Mouse (Mus musculus) forebrain, embryonic 10.5 days (tissue): ENCODE data around the gene Srp68. TPM values are rescaled to one million over a fixed set of nuclear protein-coding genes. Genes with fewer than 3 reads are reported as not detected.

Experiments
- DNase-seq: peaks from one replicate; pipeline ENCODE4 v3.0.0-alpha.2; 2017; ENCODE audit warnings: low spot score; ENCODE audit errors: extremely low spot score
- H3K27ac ChIP-seq: fragments of 300-500 bp; sonication (generic); 2 replicates; pipeline ENCODE4 v1.5.1; 2016; ENCODE audit warnings: mild to moderate bottlenecking
- H3K27me3 ChIP-seq: fragments of 300-500 bp; sonication (generic); 2 replicates; pipeline ENCODE4 v1.6.1; 2016; ENCODE audit warnings: mild to moderate bottlenecking; ENCODE audit not compliant: poor library complexity, severe bottlenecking
- H3K36me3 ChIP-seq: fragments of 300-500 bp; sonication (generic); replicated peaks from 2 replicates; pipeline ENCODE4 v1.6.1; 2016; ENCODE audit warnings: mild to moderate bottlenecking, moderate library complexity
- H3K4me1 ChIP-seq: fragments of 300-500 bp; sonication (generic); 2 replicates; pipeline ENCODE4 v1.6.1; 2016
- H3K4me3 ChIP-seq: fragments of 300-500 bp; sonication (generic); 2 replicates; pipeline ENCODE4 v1.5.1; 2016; ENCODE audit warnings: mild to moderate bottlenecking, moderate library complexity
- H3K9me3 ChIP-seq: fragments of 300-500 bp; sonication (generic); 2 replicates; pipeline ENCODE4 v1.6.1; 2016; ENCODE audit warnings: mild to moderate bottlenecking, moderate library complexity
- WGBS: fragments of 180-500 bp; shearing (Covaris S2); methylation state at CpG from one replicate; pipeline ENCODE4 v1.1.7; 2016; 5-methylcytosine and 5-hydroxymethylcytosine counted together
- polyA plus RNA-seq: library from polyadenylated mRNA; unstranded; fragments of >200 nt; fragmentation: Nextera tagmentation; extraction: Ambion mirVana; gene quantifications from 2 replicates; pipeline ENCODE4 v1.2.1, GENCODE M21; 2016

Srp68 gene
- polyA plus RNA-seq = 99.3 and 105 TPM in 2 replicates

DNA sequence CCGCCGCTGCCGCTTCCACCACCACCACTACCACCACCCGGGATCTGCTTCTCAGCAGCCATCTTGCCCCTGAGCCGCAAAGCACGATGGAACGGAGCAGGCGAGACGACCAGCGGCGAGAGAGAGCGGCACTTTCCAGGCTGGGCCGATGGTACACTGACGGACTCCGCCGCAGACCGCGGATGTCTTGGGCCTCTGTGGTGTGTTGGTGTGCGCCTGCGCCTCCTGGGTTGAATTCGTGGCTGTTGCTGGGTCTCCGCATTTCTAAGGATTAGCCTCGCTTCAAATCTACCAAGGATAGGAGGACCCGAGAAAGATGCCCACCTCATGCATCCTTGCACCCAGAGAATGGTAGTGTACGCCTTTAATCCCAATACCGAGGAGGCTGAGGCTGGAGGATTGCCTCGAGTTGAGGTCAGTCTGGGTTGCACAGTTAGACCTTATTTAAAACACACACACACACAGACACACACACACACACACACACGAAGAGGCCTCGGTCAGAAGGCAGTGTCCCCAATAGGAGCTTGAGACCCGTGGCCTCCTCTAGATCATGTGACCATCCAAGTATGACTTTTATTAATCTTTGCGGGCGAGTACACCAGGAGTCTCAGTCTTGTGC lies at the start of gene Srp68:
TSS of gene Srp68 (minus strand) at position 173 of the 622 bp plus-strand sequence.
- H3K36me3 ChIP-seq = peaks cover 34% of the 10 kb centered on the region
- peak within 1 kb of the TSS; percentile 93 for H3K27ac ChIP-seq
- H3K4me3 ChIP-seq = peak within 1 kb of the TSS; percentile 97
- no peaks in the 10 kb centered on the region for H3K27me3 ChIP-seq
- peak; percentile 91 for DNase-seq
- no peaks in the 10 kb centered on the region for H3K9me3 ChIP-seq
- H3K4me1 ChIP-seq = peaks cover 29% of the 10 kb centered on the region
- 6% methylated on average over 32 of the region's 32 CpGs for WGBS

DNA sequence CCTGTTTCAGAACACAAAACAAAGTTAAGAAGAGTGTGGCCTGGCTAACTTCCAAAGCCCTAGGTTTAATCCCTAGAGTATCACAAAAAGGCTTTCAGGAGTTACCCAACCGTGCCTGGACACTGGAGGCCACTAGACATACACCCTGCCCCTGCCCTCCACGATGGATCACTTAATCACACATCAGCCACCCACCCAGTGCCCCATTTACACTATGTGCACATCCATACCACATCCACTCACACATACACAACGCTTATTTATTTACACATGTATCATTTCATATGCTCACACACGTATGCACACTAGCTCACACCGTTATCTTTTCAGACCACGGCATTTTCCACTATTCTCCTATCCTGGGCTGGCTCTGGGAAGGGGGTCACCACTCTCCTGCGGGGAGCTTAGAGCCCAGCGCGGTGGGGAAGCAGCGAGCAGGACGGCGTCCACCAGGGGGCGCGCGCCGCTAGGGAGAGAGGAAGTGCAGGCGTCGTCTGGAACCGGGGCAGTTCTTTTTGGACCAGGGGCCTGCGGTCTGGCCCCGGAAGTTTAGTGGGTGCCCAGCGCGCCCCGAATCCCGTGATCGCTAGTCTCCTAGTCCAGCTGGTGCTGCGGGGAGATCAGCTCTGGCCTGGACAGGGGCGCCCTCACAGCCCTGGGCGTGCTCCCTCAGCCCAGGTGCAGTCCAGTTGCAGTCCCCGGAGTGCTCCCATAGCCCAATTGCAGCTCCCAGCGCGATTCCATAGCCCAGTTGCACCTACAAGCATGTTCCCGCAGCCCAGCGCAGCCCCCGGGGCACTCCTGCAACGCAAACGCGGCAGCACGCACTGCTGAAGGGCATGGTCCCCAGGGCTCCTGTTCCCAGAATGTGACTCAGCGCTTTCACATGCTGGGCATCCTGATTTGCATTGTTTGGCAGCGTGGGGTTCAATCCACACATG lies 45.0 kb upstream of the Srp68 start:
- no peaks in the 10 kb centered on the region for H3K9me3 ChIP-seq
- H3K36me3 ChIP-seq = no peaks in the 10 kb centered on the region
- peaks cover 22% of the 10 kb centered on the region for H3K27me3 ChIP-seq
- peak overlapping the region; percentile 86 for H3K27ac ChIP-seq
- H3K4me1 ChIP-seq = peaks cover 22% of the 10 kb centered on the region
- peak; percentile 86 for DNase-seq
- WGBS = 2% methylated on average over 41 of the region's 41 CpGs
- peak overlapping the region; percentile 57 for H3K4me3 ChIP-seq

DNA sequence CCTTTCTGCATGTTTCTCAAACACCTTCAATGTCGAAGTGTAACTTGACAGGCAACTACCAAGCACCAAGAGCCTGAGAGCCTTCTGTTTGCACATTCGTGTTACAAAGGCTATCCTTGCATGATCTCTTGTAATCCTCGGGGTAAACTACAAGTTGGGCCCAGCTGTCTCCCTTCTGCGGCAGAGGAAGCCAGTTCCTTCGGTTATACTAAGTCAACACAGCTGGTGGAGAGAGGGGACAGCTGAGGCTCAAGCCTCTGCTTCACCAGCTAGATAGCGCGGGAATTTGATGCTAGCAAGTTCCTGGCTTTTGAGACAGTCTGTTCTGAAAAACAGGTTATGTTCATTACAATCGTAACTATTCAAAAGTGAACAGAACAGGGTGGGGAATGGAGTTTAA lies 38.3 kb upstream of the Srp68 start:
- WGBS = 72% methylated on average over 8 of the region's 8 CpGs
- Histone ChIP-seq H3K27me3 (peaks cover 13% of the 10 kb centered on the region; the same call in 1 of the 2 replicates), H3K36me3 (no peaks in the 10 kb centered on the region), H3K4me1 (peaks cover 8% of the 10 kb centered on the region), H3K27ac (no peak overlapping the region), H3K4me3 (no peak overlapping the region), H3K9me3 (no peaks in the 10 kb centered on the region)
- no peak for DNase-seq

DNA sequence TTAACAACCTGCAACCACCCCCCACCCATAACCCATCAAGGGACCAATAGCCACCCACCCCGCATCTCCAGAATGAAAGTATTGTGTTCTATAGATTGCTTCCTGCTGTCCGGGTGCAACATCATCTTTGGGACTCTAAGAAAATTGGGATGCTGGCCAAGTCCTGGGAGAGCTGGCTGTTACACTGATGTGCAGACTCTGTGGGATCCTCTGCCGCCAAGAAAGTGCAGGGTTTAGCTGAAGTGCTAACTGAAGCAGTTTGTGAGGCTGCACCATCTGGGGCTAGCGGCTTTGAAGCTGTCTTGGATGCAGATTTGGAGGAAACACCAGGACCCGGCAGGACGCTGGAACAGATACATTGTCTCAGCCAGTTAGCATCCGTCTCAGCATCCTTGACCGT lies 37.2 kb upstream of the Srp68 start:
- Histone ChIP-seq H3K4me1 (peaks cover 15% of the 10 kb centered on the region), H3K27ac (no peak overlapping the region), H3K36me3 (no peaks in the 10 kb centered on the region), H3K9me3 (no peaks in the 10 kb centered on the region), H3K27me3 (peaks cover 13% of the 10 kb centered on the region; the same call in 1 of the 2 replicates), H3K4me3 (no peak overlapping the region)
- no peak for DNase-seq
- WGBS = 71% methylated on average over 8 of the region's 8 CpGs

DNA sequence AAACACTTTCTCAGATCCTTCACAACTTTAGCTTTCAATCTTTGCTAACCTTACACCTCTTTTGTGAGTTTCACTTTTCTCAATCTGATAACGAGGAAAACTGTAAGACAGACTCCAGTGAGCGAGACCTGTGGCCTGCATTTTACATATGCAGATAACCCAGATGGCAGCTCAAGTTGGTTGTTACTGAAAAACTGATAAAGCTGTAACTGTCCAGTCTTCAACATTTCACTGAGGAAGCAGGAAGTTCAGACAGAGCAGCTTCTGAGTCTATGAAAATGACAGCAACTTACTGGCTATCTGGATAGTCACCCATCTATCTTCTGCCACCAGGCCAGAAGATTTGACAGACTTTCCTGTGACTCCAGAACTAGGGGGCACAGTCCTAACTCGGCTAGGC lies 35.6 kb upstream of the Srp68 start:
- WGBS = 80% methylated on average over 3 of the region's 3 CpGs
- Histone ChIP-seq H3K9me3 (no peaks in the 10 kb centered on the region), H3K4me1 (peaks cover 13% of the 10 kb centered on the region), H3K36me3 (peaks cover 8% of the 10 kb centered on the region), H3K27me3 (peaks cover 13% of the 10 kb centered on the region; the same call in 1 of the 2 replicates), H3K27ac (no peak overlapping the region), H3K4me3 (no peak overlapping the region)
- no peak for DNase-seq

DNA sequence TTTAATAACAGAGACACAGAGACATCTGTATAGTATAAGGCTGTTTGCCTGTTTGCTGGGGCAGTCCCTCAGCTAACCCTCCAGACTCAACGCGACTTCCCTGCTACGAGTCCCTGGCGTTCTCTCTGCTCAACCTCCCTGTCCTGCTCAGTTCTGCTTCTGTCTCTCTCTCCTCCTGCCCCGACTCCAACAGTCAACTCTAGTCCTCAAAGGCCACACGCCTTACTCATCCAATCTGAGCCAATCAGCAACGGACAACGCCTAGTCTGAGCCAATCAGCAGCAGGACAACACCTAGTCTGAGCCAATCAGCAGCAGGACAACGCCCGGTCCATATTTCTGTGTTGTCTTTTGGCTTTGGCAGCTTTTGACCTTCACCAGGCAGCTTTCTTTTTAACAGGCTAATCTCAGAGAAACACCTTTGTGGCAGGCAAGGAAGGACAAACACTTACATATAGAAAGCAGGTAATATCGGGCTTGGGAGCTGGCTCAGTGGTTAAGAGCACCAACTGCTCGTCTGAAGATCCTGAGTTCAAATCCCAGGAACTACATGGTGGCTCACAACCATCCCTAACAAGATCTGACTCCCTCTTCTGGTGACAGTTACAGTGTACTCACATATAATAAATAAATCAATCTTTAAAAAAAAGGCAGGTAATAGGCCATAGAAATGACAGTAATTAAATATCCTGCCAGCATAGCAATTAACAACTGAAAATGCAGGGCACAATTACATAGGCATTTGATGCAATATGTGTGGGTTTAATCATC lies 33.9 kb upstream of the Srp68 start:
- H3K4me3 ChIP-seq = no peak overlapping the region
- WGBS = 92% methylated on average over 12 of the region's 12 CpGs
- no peaks in the 10 kb centered on the region for H3K9me3 ChIP-seq
- H3K36me3 ChIP-seq = peaks cover 24% of the 10 kb centered on the region
- peaks cover 13% of the 10 kb centered on the region for H3K4me1 ChIP-seq
- no peak overlapping the region for H3K27ac ChIP-seq
- peaks cover 13% of the 10 kb centered on the region; the same call in 1 of the 2 replicates for H3K27me3 ChIP-seq
- DNase-seq = no peak

DNA sequence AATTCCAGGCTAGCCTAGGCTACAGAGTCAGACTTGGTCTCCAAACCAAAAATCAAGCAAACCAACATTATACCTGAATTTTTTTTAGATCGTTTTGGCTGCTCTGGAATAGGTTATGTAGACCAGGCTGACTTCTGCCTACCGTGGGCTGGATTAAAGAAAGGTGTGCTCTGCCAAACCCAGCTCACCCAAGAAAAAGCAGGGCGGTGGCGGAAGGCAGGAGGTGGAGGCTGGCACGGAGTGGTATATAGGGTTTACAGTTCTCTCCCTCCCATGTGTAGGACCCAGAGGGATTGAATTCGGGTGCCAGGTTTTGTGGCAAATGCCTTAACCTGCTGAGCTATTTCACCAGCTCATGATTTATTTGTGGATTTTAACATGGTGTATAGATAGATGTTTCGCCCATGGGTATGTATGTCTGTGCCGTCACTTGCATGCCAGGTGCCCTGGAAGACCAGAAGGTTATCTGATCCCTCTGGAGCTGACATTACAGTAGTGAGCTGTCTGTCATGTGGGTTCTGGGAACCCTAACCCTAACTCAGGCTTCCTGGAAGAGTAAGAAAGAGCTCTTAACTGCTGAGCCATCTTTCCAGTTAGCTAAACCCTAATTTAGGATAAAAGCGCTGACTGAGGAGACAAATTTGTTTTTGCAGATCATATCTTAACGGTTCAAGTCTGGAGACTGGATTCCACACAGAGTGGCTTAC lies 33.2 kb upstream of the Srp68 start, which contains the start of gene Exoc7:
TSS of gene Exoc7 (minus strand) at position 215 of the 707 bp plus-strand sequence.
- no peak for DNase-seq

DNA sequence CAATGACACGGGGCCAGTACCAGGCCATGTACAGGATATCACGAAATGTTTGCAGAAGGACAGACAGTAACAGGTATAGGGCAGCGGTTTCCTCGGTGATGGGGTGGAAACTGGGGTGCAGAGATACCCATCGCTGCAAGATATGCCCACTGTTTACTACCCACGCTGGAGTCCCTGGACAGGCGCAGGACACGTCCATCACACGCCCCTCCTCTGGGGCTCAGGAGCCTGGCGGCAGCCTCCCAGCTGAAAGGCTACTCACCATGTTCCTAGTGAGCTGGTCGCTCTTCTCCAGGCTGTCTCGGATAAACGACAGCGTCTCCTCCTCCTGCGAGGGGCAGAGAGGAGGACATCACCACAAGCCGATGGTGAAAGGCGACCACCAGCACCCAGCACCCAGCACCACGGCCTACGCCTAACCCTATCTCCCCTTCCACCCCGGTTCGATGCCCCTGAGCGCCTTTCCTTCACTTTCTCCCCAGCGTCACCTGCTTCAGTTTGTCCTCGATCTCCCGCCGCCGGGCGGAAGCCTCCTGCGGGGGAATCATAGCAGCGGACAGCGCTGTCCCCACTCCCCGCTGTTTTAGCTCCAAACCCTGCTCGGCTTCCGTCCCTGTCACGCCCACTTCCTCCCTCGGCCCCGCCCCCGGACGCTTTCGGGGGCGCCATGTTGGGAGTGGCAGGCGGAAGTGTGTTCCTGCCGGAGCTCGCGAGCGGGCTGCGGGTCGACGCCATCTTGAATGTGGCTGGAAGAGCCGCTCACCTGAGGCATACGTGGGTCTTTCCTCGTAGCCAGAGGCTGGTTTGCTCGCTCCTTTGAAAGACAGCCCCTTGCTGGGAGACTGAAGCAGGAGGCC lies 32.3 kb upstream of the Srp68 start:
- peaks cover 40% of the 10 kb centered on the region for H3K36me3 ChIP-seq
- H3K4me3 ChIP-seq = peak overlapping the region; percentile 82
- peaks cover 13% of the 10 kb centered on the region for H3K4me1 ChIP-seq
- peaks cover 13% of the 10 kb centered on the region; the same call in 1 of the 2 replicates for H3K27me3 ChIP-seq
- DNase-seq = peak; percentile 96
- 2% methylated on average over 53 of the region's 53 CpGs for WGBS
- H3K27ac ChIP-seq = peak overlapping the region; percentile 85
- H3K9me3 ChIP-seq = no peaks in the 10 kb centered on the region

More for the DNA sequence above, 33.2 kb upstream of the Srp68 start, which contains the start of gene Exoc7:
- Histone ChIP-seq H3K4me1 (peaks cover 13% of the 10 kb centered on the region), H3K9me3 (no peaks in the 10 kb centered on the region), H3K36me3 (peaks cover 32% of the 10 kb centered on the region), H3K4me3 (peak within 1 kb of the TSS; percentile 82), H3K27me3 (peaks cover 13% of the 10 kb centered on the region; the same call in 1 of the 2 replicates), H3K27ac (peak within 1 kb of the TSS; percentile 85)
- WGBS = 86% methylated on average over 10 of the region's 10 CpGs

DNA sequence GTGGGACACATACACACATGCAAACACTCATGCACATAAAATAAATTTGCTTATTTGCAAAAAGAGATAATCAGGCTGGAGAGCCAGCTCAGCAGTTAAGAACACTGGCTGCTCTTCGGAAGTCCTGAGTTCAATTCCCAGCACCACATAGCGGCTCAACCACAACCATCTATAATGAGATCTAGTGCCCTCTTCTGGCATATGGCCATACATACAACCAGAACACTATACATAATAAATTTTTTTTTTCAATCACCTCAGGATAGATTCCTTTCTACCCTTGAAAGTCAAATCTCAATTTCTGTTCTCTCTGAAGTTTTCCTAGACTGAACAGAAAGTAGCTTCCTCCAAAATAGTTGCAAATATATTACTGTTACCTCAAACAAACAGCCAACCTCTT lies 31.4 kb upstream of the Srp68 start:
- peaks cover 13% of the 10 kb centered on the region; the same call in 1 of the 2 replicates for H3K27me3 ChIP-seq
- peaks cover 49% of the 10 kb centered on the region for H3K36me3 ChIP-seq
- no peak for DNase-seq
- H3K9me3 ChIP-seq = no peaks in the 10 kb centered on the region
- H3K4me3 ChIP-seq = peak overlapping the region; percentile 82
- H3K27ac ChIP-seq = no peak overlapping the region
- 93% methylated on average over 2 of the region's 2 CpGs for WGBS
- H3K4me1 ChIP-seq = peaks cover 13% of the 10 kb centered on the region

DNA sequence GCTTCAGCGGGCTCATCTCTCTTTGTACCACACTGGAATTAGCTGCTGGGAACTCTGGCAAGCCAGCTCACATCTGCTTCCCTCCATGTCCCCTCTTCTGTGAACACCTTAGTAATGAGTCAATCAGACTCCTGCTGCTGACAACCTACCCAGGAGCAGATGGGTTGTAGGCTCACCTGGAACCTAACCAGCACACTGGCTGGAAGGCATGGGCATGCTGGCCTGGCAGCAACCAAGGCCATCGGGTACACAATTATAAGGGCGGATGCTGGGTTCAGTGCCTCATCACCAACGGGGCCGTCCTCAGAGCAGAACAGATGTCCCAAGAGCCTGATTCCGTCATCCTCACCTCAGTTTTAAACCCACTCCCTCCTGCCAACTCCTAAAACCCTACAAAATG lies 24.6 kb upstream of the Srp68 start:
- Histone ChIP-seq H3K27ac (no peak overlapping the region), H3K9me3 (no peaks in the 10 kb centered on the region), H3K4me1 (no peaks in the 10 kb centered on the region), H3K27me3 (no peaks in the 10 kb centered on the region), H3K4me3 (no peak overlapping the region), H3K36me3 (peaks cover 96% of the 10 kb centered on the region)
- 91% methylated on average over 6 of the region's 6 CpGs for WGBS
- DNase-seq = no peak

DNA sequence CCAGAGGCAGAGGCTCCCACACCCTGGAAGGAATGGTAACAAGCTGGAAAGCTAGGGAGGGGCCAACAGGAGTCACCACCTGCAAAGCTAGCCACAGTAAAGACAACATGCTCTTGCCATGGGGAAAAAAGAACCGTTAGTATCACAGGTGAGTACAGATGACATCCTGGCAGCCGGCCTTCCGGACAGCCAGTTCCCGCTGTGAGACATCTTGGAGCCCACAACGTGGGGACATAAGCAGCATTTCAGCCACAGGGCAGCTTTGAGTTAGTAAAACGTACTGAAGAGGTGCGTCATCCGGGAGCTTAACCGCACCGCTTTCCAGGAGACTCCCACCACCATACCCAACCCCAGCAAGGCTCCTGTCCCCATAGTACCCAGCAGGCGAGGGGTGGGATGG lies 24.2 kb upstream of the Srp68 start:
- no peak overlapping the region for H3K27ac ChIP-seq
- H3K9me3 ChIP-seq = no peaks in the 10 kb centered on the region
- 92% methylated on average over 11 of the region's 11 CpGs for WGBS
- no peak for DNase-seq
- peaks cover 96% of the 10 kb centered on the region for H3K36me3 ChIP-seq
- no peak overlapping the region for H3K4me3 ChIP-seq
- no peaks in the 10 kb centered on the region for H3K4me1 ChIP-seq
- H3K27me3 ChIP-seq = no peaks in the 10 kb centered on the region
